Mouse (Mus musculus): ENCODE results near the gene Nav3. TPM values are rescaled to one million over a fixed set of nuclear protein-coding genes. Genes with fewer than 3 reads are reported as not detected.
A peak's percentile ranks its signal among the peaks of the same experiment; 100 is the strongest.

Nav3 gene
- total RNA-seq, 2 experiments from 2014 or later = 179 to 200 TPM

GRCm38 (mm10) chr10:109858568-109858967, 597.4 kb downstream of the Nav3 start:
- DNase-seq (ENCODE audit: low spot score in 2 of 2) = no peak

GRCm38 (mm10) chr10:109852392-109852791, 603.6 kb downstream of the Nav3 start:
- DNase-seq (ENCODE audit: low spot score in 2 of 2) = no peak

GRCm38 (mm10) chr10:109847631-109848030, 608.4 kb downstream of the Nav3 start:
- DNase-seq (ENCODE audit: low spot score in 2 of 2) = no peak

- no peak for DNase-seq (ENCODE audit: low spot score in 2 of 2)
These were observed 612.3 kb downstream of the Nav3 start for GRCm38 (mm10) chr10:109843661-109844060.

- peak; percentile 30 to 31 for DNase-seq (ENCODE audit: low spot score in 2 of 2)
These were observed 623.2 kb downstream of the Nav3 start for GRCm38 (mm10) chr10:109832768-109833291.

- no peak for DNase-seq (ENCODE audit: low spot score in 2 of 2)
These were observed 649.1 kb downstream of the Nav3 start for GRCm38 (mm10) chr10:109806782-109807493.

- DNase-seq (ENCODE audit: low spot score in 2 of 2) = no peak
These were observed 652.6 kb downstream of the Nav3 start for GRCm38 (mm10) chr10:109803441-109803840.

GRCm38 (mm10) chr10:109802236-109802635, 653.8 kb downstream of the Nav3 start:
- DNase-seq (ENCODE audit: low spot score in 2 of 2) = no peak

GRCm38 (mm10) chr10:109799246-109799645, 656.8 kb downstream of the Nav3 start:
- peak in 1 of 2 experiments; percentile 41 for DNase-seq (ENCODE audit: low spot score in 2 of 2)

- DNase-seq (ENCODE audit: low spot score in 2 of 2) = no peak
These were observed 659.0 kb downstream of the Nav3 start for GRCm38 (mm10) chr10:109796981-109797380.

GRCm38 (mm10) chr10:109793491-109793890, 662.5 kb downstream of the Nav3 start:
- no peak for DNase-seq (ENCODE audit: low spot score in 2 of 2)

GRCm38 (mm10) chr10:109788728-109789127, 667.3 kb downstream of the Nav3 start:
- no peak for DNase-seq (ENCODE audit: low spot score in 2 of 2)

- no peak for DNase-seq (ENCODE audit: low spot score in 2 of 2)
These were observed 676.9 kb downstream of the Nav3 start for GRCm38 (mm10) chr10:109779109-109779508.

- DNase-seq (ENCODE audit: low spot score in 2 of 2) = no peak
These were observed 686.9 kb downstream of the Nav3 start for GRCm38 (mm10) chr10:109769092-109769491.

- peak; percentile 47 to 74 for DNase-seq (ENCODE audit: low spot score in 2 of 2)
These were observed 690.4 kb downstream of the Nav3 start for GRCm38 (mm10) chr10:109765650-109766049.

- no peak for DNase-seq (ENCODE audit: low spot score in 2 of 2)
These were observed 691.4 kb downstream of the Nav3 start for GRCm38 (mm10) chr10:109764412-109765101.

GRCm38 (mm10) chr10:109758921-109759600, 696.9 kb downstream of the Nav3 start:
- DNase-seq (ENCODE audit: low spot score in 2 of 2) = peak in 1 of 2 experiments; percentile 54

- DNase-seq (ENCODE audit: low spot score in 2 of 2) = peak in 1 of 2 experiments; percentile 49
These were observed 709.1 kb downstream of the Nav3 start for GRCm38 (mm10) chr10:109746901-109747300.

GRCm38 (mm10) chr10:109741664-109742063, 714.3 kb downstream of the Nav3 start:
- no peak for DNase-seq (ENCODE audit: low spot score in 2 of 2)

- no peak for DNase-seq (ENCODE audit: low spot score in 2 of 2)
These were observed 715.7 kb downstream of the Nav3 start for GRCm38 (mm10) chr10:109740326-109740725.

- no peak for DNase-seq (ENCODE audit: low spot score in 2 of 2)
These were observed 732.4 kb downstream of the Nav3 start for GRCm38 (mm10) chr10:109723646-109724045.

- DNase-seq (ENCODE audit: low spot score in 2 of 2) = no peak
These were observed 737.2 kb downstream of the Nav3 start for GRCm38 (mm10) chr10:109718808-109719207.
